Mouse (Mus musculus) adrenal gland, postnatal 10 days (tissue): ENCODE measurements around the gene Hebp1. TPM values are rescaled to one million over a fixed set of nuclear protein-coding genes. Genes with fewer than 3 reads are reported as not detected.

Experiments used
- DNase-seq: peaks from one replicate; pipeline ENCODE4 v3.0.0; 2021; ENCODE audit warnings: mixed read lengths
- total RNA-seq, 2 experiments: library from RNA; stranded (reverse); gene quantifications; 2 replicates each; pipeline ENCODE4 v1.2.3; 2021

Gene Hebp1
- total RNA-seq, 2 experiments from 2014 or later = 47.4 to 58.4 TPM

- no peak for DNase-seq
Measured at GRCm38 (mm10) chr6:135113114-135113436, 84.7 kb downstream of the Hebp1 start.

- peak; percentile 12 for DNase-seq
Measured at GRCm38 (mm10) chr6:135112411-135113113, 85.3 kb downstream of the Hebp1 start.

- no peak for DNase-seq
Measured at GRCm38 (mm10) chr6:135107014-135107413, 90.8 kb downstream of the Hebp1 start.

- DNase-seq = peak; percentile 14
Measured at GRCm38 (mm10) chr6:135102736-135103303, 95.0 kb downstream of the Hebp1 start.

GRCm38 (mm10) chr6:135100787-135101472 lies 96.9 kb downstream of the Hebp1 start:
- DNase-seq = no peak

- DNase-seq = no peak
Measured at GRCm38 (mm10) chr6:135092798-135093470, 104.9 kb downstream of the Hebp1 start.

GRCm38 (mm10) chr6:135090661-135091060 lies 107.2 kb downstream of the Hebp1 start:
- no peak for DNase-seq

GRCm38 (mm10) chr6:135089786-135090185 lies 108.0 kb downstream of the Hebp1 start:
- no peak for DNase-seq

- peak; percentile 86 for DNase-seq
Measured at GRCm38 (mm10) chr6:135087721-135088451, 109.9 kb downstream of the Hebp1 start.

Other genes with a start within 250 kb of the Hebp1 start
- gene Apold1, start 216.3 kb downstream of the Hebp1 start, total RNA-seq = 10 to 100 TPM in 1 of 2 experiments, 1 to 10 TPM in 1; 6.7 to 38.4 TPM
- 10 to 100 TPM; 57.4 to 61.4 TPM for gene Ddx47, start 186.4 kb downstream of the Hebp1 start, total RNA-seq
- 1 to 10 TPM; 1.1 to 2.1 TPM for gene Gprc5a, start 132.4 kb downstream of the Hebp1 start, total RNA-seq
- gene Gprc5d, start 79.7 kb downstream of the Hebp1 start, total RNA-seq = not detected
- 10 to 100 TPM; 25.9 to 29.4 TPM for gene Fam234b, start within 50 bp of the Hebp1 start, total RNA-seq
- gene Gsg1, start 56.3 kb upstream of the Hebp1 start, total RNA-seq = not detected
- not detected for gene Pbp2, start 112.4 kb upstream of the Hebp1 start, total RNA-seq
- gene Emp1, start 164.5 kb upstream of the Hebp1 start, total RNA-seq = 10 to 100 TPM; 89.8 to 92.9 TPM